Mouse (Mus musculus): ENCODE results near the gene Fignl1. TPM values are rescaled to one million over a fixed set of nuclear protein-coding genes. Genes with fewer than 3 reads are reported as not detected.

Fignl1 gene
- polyA plus RNA-seq, 1 experiment from 2014 or later, result 61.7 TPM

- WGBS, result 5% methylated on average over 11 of the region's 11 CpGs
- Histone ChIP-seq H3K9me3 (ENCODE audit: control insufficient read depth, low read length) (no peaks in the 10 kb centered on the region), H3K4me3 (ENCODE audit: low read depth, low read length) (peak overlapping the region; percentile 60)
Measured at GRCm38 (mm10) chr11:11809404-11810175, 828 bp upstream of the Fignl1 start.

GRCm38 (mm10) chr11:11808035-11808819 is 535 bp downstream of the Fignl1 start:
- Histone ChIP-seq H3K27ac (ENCODE audit: low read depth) (peak overlapping the region; percentile 100), H3K4me2 (ENCODE audit: low read length) (peak overlapping the region; percentile 63), H3K9me3 (ENCODE audit: control insufficient read depth, low read length) (no peaks in the 10 kb centered on the region), H3K4me3 (ENCODE audit: low read depth, low read length) (peak overlapping the region; percentile 60), H3K9ac (ENCODE audit: low read length) (peak overlapping the region; percentile 88), H3K4me1 (replicated peaks; ENCODE audit: control insufficient read depth, insufficient read depth, low read length) (peaks cover 10% of the 10 kb centered on the region), H3K36me3 (ENCODE audit: control insufficient read depth, insufficient read depth, low read length) (peaks cover 29% of the 10 kb centered on the region), H3K27me3 (replicated peaks; ENCODE audit: control insufficient read depth, insufficient read depth, low read length) (no peaks in the 10 kb centered on the region)
- 10% methylated on average over 25 of the region's 25 CpGs for WGBS
- ATAC-seq (replicated peaks; ENCODE audit: low FRiP score, low TSS enrichment, low read depth) (peak; percentile 78), DNase-seq (ENCODE audit: low spot score) (no peak)

More at GRCm38 (mm10) chr11:11809404-11810175, 828 bp upstream of the Fignl1 start:
- Histone ChIP-seq H3K36me3 (ENCODE audit: control insufficient read depth, insufficient read depth, low read length) (peaks cover 16% of the 10 kb centered on the region), H3K27ac (ENCODE audit: low read depth) (peak overlapping the region; percentile 100), H3K27me3 (replicated peaks; ENCODE audit: control insufficient read depth, insufficient read depth, low read length) (no peaks in the 10 kb centered on the region), H3K9ac (ENCODE audit: low read length) (peak overlapping the region; percentile 88), H3K4me1 (replicated peaks; ENCODE audit: control insufficient read depth, insufficient read depth, low read length) (peaks cover 10% of the 10 kb centered on the region), H3K4me2 (ENCODE audit: low read length) (peak overlapping the region; percentile 63)
- DNase-seq (ENCODE audit: low spot score) (no peak), ATAC-seq (replicated peaks; ENCODE audit: low FRiP score, low TSS enrichment, low read depth) (peak; percentile 20)

- Histone ChIP-seq H3K4me1 (replicated peaks; ENCODE audit: control insufficient read depth, insufficient read depth, low read length) (peaks cover 10% of the 10 kb centered on the region), H3K4me2 (ENCODE audit: low read length) (no peak overlapping the region), H3K27me3 (replicated peaks; ENCODE audit: control insufficient read depth, insufficient read depth, low read length) (no peaks in the 10 kb centered on the region), H3K9ac (ENCODE audit: low read length) (no peak overlapping the region), H3K36me3 (ENCODE audit: control insufficient read depth, insufficient read depth, low read length) (peaks cover 51% of the 10 kb centered on the region), H3K9me3 (ENCODE audit: control insufficient read depth, low read length) (no peaks in the 10 kb centered on the region), H3K27ac (ENCODE audit: low read depth) (no peak overlapping the region), H3K4me3 (ENCODE audit: low read depth, low read length) (no peak overlapping the region)
- 86% methylated on average over 4 of the region's 4 CpGs for WGBS
- DNase-seq (ENCODE audit: low spot score), result no peak
- ATAC-seq (replicated peaks; ENCODE audit: low FRiP score, low TSS enrichment, low read depth), result no peak
Measured at GRCm38 (mm10) chr11:11805951-11806350, 2.8 kb downstream of the Fignl1 start.

- DNase-seq (ENCODE audit: low spot score) (no peak), ATAC-seq (replicated peaks; ENCODE audit: low FRiP score, low TSS enrichment, low read depth) (no peak)
- H3K9me3 ChIP-seq (ENCODE audit: control insufficient read depth, low read length), result no peaks in the 10 kb centered on the region
- H3K27me3 ChIP-seq (replicated peaks; ENCODE audit: control insufficient read depth, insufficient read depth, low read length), result no peaks in the 10 kb centered on the region
- H3K27ac ChIP-seq (ENCODE audit: low read depth), result no peak overlapping the region
- H3K36me3 ChIP-seq (ENCODE audit: control insufficient read depth, insufficient read depth, low read length), result peaks cover 65% of the 10 kb centered on the region
- H3K4me1 ChIP-seq (replicated peaks; ENCODE audit: control insufficient read depth, insufficient read depth, low read length), result peaks cover 3% of the 10 kb centered on the region
- H3K9ac ChIP-seq (ENCODE audit: low read length), result no peak overlapping the region
- WGBS, result 86% methylated on average over 5 of the region's 5 CpGs
- no peak overlapping the region for H3K4me3 ChIP-seq (ENCODE audit: low read depth, low read length)
- no peak overlapping the region for H3K4me2 ChIP-seq (ENCODE audit: low read length)
Measured at GRCm38 (mm10) chr11:11804421-11804820, 4.3 kb downstream of the Fignl1 start.

GRCm38 (mm10) chr11:11801067-11801466 is 7.7 kb downstream of the Fignl1 start:
- Histone ChIP-seq H3K4me3 (ENCODE audit: low read depth, low read length) (no peak overlapping the region), H3K4me2 (ENCODE audit: low read length) (no peak overlapping the region), H3K27ac (ENCODE audit: low read depth) (no peak overlapping the region), H3K27me3 (replicated peaks; ENCODE audit: control insufficient read depth, insufficient read depth, low read length) (no peaks in the 10 kb centered on the region), H3K4me1 (replicated peaks; ENCODE audit: control insufficient read depth, insufficient read depth, low read length) (no peaks in the 10 kb centered on the region), H3K9me3 (ENCODE audit: control insufficient read depth, low read length) (no peaks in the 10 kb centered on the region), H3K36me3 (ENCODE audit: control insufficient read depth, insufficient read depth, low read length) (peaks cover 92% of the 10 kb centered on the region), H3K9ac (ENCODE audit: low read length) (no peak overlapping the region)
- DNase-seq (ENCODE audit: low spot score) (no peak), ATAC-seq (replicated peaks; ENCODE audit: low FRiP score, low TSS enrichment, low read depth) (no peak)
- 91% methylated on average over 9 of the region's 9 CpGs for WGBS

- H3K4me1 ChIP-seq (replicated peaks; ENCODE audit: control insufficient read depth, insufficient read depth, low read length), result no peaks in the 10 kb centered on the region
- DNase-seq (ENCODE audit: low spot score) (no peak), ATAC-seq (replicated peaks; ENCODE audit: low FRiP score, low TSS enrichment, low read depth) (no peak)
- H3K36me3 ChIP-seq (ENCODE audit: control insufficient read depth, insufficient read depth, low read length), result peaks cover 85% of the 10 kb centered on the region
- no peak overlapping the region for H3K9ac ChIP-seq (ENCODE audit: low read length)
- H3K27me3 ChIP-seq (replicated peaks; ENCODE audit: control insufficient read depth, insufficient read depth, low read length), result no peaks in the 10 kb centered on the region
- no peak overlapping the region for H3K4me2 ChIP-seq (ENCODE audit: low read length)
- H3K9me3 ChIP-seq (ENCODE audit: control insufficient read depth, low read length), result no peaks in the 10 kb centered on the region
- no peak overlapping the region for H3K4me3 ChIP-seq (ENCODE audit: low read depth, low read length)
- 98% methylated on average over 3 of the region's 3 CpGs for WGBS
- no peak overlapping the region for H3K27ac ChIP-seq (ENCODE audit: low read depth)
Measured at GRCm38 (mm10) chr11:11800304-11800703, 8.5 kb downstream of the Fignl1 start.

GRCm38 (mm10) chr11:11798690-11799089 is 10.1 kb downstream of the Fignl1 start:
- Histone ChIP-seq H3K4me1 (replicated peaks; ENCODE audit: control insufficient read depth, insufficient read depth, low read length) (no peaks in the 10 kb centered on the region), H3K27ac (ENCODE audit: low read depth) (no peak overlapping the region), H3K27me3 (replicated peaks; ENCODE audit: control insufficient read depth, insufficient read depth, low read length) (no peaks in the 10 kb centered on the region), H3K4me2 (ENCODE audit: low read length) (no peak overlapping the region), H3K36me3 (ENCODE audit: control insufficient read depth, insufficient read depth, low read length) (peaks cover 70% of the 10 kb centered on the region), H3K4me3 (ENCODE audit: low read depth, low read length) (no peak overlapping the region), H3K9ac (ENCODE audit: low read length) (no peak overlapping the region), H3K9me3 (ENCODE audit: control insufficient read depth, low read length) (no peaks in the 10 kb centered on the region)
- no peak for ATAC-seq (replicated peaks; ENCODE audit: low FRiP score, low TSS enrichment, low read depth)
- DNase-seq (ENCODE audit: low spot score), result no peak
- WGBS, result 98% methylated on average over 1 of the region's 1 CpGs

- Histone ChIP-seq H3K4me1 (replicated peaks; ENCODE audit: control insufficient read depth, insufficient read depth, low read length) (no peaks in the 10 kb centered on the region), H3K36me3 (ENCODE audit: control insufficient read depth, insufficient read depth, low read length) (peaks cover 32% of the 10 kb centered on the region), H3K27ac (ENCODE audit: low read depth) (no peak overlapping the region), H3K27me3 (replicated peaks; ENCODE audit: control insufficient read depth, insufficient read depth, low read length) (no peaks in the 10 kb centered on the region), H3K9ac (ENCODE audit: low read length) (no peak overlapping the region), H3K9me3 (ENCODE audit: control insufficient read depth, low read length) (no peaks in the 10 kb centered on the region), H3K4me2 (ENCODE audit: low read length) (no peak overlapping the region), H3K4me3 (ENCODE audit: low read depth, low read length) (no peak overlapping the region)
- WGBS, result 37% methylated on average over 1 of the region's 1 CpGs
- ATAC-seq (replicated peaks; ENCODE audit: low FRiP score, low TSS enrichment, low read depth) (peak; percentile 55; the same call in 1 of the 2 replicates), DNase-seq (ENCODE audit: low spot score) (no peak)
Measured at GRCm38 (mm10) chr11:11794626-11795025, 14.1 kb downstream of the Fignl1 start.

Measured in intestine, embryonic 14.5 days (tissue).